Mouse (Mus musculus) cerebellum, adult 2 months (tissue): Measurements from ENCODE around the gene Nkx2-2.

Experiments
- CTCF ChIP-seq: fragments of 200-500 bp; IDR thresholded peaks from 2 replicates; pipeline ENCODE4 v1.5.1; 2011; ENCODE audit warnings: low read depth, mild to moderate bottlenecking, control low read depth, low read length, moderate library complexity, borderline replicate concordance; ENCODE audit not compliant: insufficient read depth
- POLR2A ChIP-seq: fragments of 200-500 bp; IDR thresholded peaks from 2 replicates; pipeline ENCODE4 v1.6.1; 2011; ENCODE audit warnings: low read length, control low read depth, borderline replicate concordance; ENCODE audit not compliant: insufficient read depth

GRCm38 (mm10) chr2:147165863-147166262 is 28.2 kb downstream of the Nkx2-2 start:
- no peak for TF ChIP-seq POLR2A
- TF ChIP-seq CTCF = no peak
